Mouse (Mus musculus) thymus, adult 2 months (tissue): ENCODE measurements around the gene Safb2.

Experiments
- CTCF ChIP-seq: fragments of 200-500 bp; IDR thresholded peaks from 2 replicates; pipeline ENCODE4 v1.5.1; 2012; ENCODE audit warnings: mild to moderate bottlenecking, control low read depth, low read length, moderate library complexity, borderline replicate concordance; ENCODE audit not compliant: control insufficient read depth, poor library complexity, insufficient read depth; ENCODE audit errors: extremely low read depth
- POLR2A ChIP-seq: fragments of 200-500 bp; IDR thresholded peaks from 2 replicates; pipeline ENCODE4 v1.6.1; 2012; ENCODE audit warnings: mild to moderate bottlenecking, low read length, control low read depth, moderate library complexity; ENCODE audit not compliant: control insufficient read depth, poor library complexity, insufficient read depth; ENCODE audit errors: extremely low read depth

DNA sequence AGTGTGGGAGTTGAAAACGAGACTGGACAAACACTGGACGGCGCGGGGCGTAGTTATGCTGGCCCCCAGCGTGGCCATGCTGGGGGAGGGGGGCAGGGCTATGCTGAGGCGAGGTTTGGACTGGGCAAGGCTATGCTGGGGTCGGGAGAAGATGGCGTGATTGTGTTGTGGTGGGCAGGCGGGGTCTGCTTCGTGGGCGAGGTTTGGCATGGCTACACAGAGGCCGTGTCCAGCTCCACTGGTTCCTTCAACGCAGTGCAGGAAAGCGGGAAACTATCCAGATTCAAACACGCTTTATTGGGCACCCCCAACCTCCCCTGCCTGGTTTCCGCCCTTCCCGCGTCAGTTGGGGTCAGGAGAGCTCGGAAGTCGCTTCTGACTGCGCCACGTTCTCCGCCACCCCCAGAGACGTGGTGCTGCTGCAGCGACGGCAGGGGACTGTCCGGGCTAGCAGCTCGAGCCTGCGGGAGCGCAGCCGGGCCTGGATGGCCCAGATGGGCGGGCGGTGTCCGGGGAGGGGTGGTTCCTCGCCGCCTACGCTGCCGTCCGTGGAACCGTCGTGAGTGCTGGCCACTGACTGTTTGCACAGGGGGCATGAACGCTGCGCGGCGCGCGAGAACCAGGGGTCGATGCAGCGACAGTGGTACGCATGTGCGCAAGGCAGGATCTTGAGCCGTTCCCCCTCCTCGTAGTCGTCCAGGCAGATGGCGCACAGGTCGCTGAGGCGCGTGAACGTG is 73.2 kb downstream of the Safb2 start:
- TF ChIP-seq POLR2A (no peak), CTCF (no peak)
